Mouse (Mus musculus) myocyte (in vitro differentiated cells): ENCODE data around the gene Prkag2.

ENCODE experiments used
- CEBPB ChIP-seq: IDR thresholded peaks from 2 replicates; pipeline ENCODE4 v1.6.1; 2011; ENCODE audit warnings: mild to moderate bottlenecking, moderate library complexity; ENCODE audit not compliant: poor library complexity, insufficient read depth, severe bottlenecking
- E2F4 ChIP-seq: IDR thresholded peaks from one replicate; pipeline ENCODE4 v1.6.1; 2011; ENCODE audit warnings: mild to moderate bottlenecking, control low read depth, moderate library complexity; ENCODE audit not compliant: insufficient read depth
- MAX ChIP-seq: IDR thresholded peaks from one replicate; pipeline ENCODE4 v1.6.1; 2011; ENCODE audit warnings: low read depth, mild to moderate bottlenecking, control low read depth
- MYOD1 ChIP-seq, 3 experiments: IDR thresholded peaks; one replicate each; pipeline ENCODE4 v1.6.1; 2011; ENCODE audit warnings: control low read depth in 2 of 3, low read depth in 2 of 3, mild to moderate bottlenecking in 2 of 3, moderate library complexity in 1 of 3; ENCODE audit not compliant: insufficient read length in 2 of 3, control insufficient read depth in 1 of 3
- MYOG ChIP-seq, 3 experiments: IDR thresholded peaks; one replicate each; pipeline ENCODE4 v1.6.1; 2011; ENCODE audit warnings: control low read depth in 2 of 3, low read depth in 2 of 3, mild to moderate bottlenecking in 2 of 3; ENCODE audit not compliant: insufficient read length in 2 of 3, control insufficient read depth in 1 of 3, insufficient read depth in 1 of 3
- POLR2A ChIP-seq: IDR thresholded peaks from one replicate; pipeline ENCODE4 v1.6.1; 2011; ENCODE audit warnings: low read depth, mild to moderate bottlenecking, control low read depth, moderate library complexity; ENCODE audit not compliant: insufficient read length
- TCF3 ChIP-seq: IDR thresholded peaks from one replicate; pipeline ENCODE4 v1.6.1; 2011; ENCODE audit warnings: low read depth, control low read depth; ENCODE audit not compliant: insufficient read length
- USF1 ChIP-seq: IDR thresholded peaks from one replicate; pipeline ENCODE4 v1.6.1; 2011; ENCODE audit warnings: low read depth, mild to moderate bottlenecking, control low read depth, moderate library complexity

GRCm38 (mm10) chr5:25086234-25086633 lies 14.2 kb downstream of the Prkag2 start:
- no peak for TF ChIP-seq POLR2A
- TF ChIP-seq MYOD1 (IDR thresholded peaks at IDR 0.05; ENCODE audit: control insufficient read depth in 1 of 3, insufficient read length in 2 of 3, low read depth in 2 of 3), result no peak
- no peak for TF ChIP-seq USF1
- TF ChIP-seq MAX, result no peak
- TF ChIP-seq TCF3, result no peak
- no peak for TF ChIP-seq E2F4
- TF ChIP-seq MYOG (IDR thresholded peaks at IDR 0.05; ENCODE audit: control insufficient read depth in 1 of 3, insufficient read depth in 1 of 3, insufficient read length in 2 of 3, low read depth in 2 of 3), result no peak
- TF ChIP-seq CEBPB, result peak; percentile 73
